Mouse (Mus musculus) kidney, postnatal 14 days (tissue): ENCODE results near the gene Krt222.

Experiments used
- DNase-seq: peaks from one replicate; pipeline ENCODE4 v3.0.0; 2022; ENCODE audit warnings: mixed read lengths

Gene Krt222

GRCm38 (mm10) chr11:99231049-99231816, 12.7 kb downstream of the Krt222 start:
- DNase-seq = no peak

DNA sequence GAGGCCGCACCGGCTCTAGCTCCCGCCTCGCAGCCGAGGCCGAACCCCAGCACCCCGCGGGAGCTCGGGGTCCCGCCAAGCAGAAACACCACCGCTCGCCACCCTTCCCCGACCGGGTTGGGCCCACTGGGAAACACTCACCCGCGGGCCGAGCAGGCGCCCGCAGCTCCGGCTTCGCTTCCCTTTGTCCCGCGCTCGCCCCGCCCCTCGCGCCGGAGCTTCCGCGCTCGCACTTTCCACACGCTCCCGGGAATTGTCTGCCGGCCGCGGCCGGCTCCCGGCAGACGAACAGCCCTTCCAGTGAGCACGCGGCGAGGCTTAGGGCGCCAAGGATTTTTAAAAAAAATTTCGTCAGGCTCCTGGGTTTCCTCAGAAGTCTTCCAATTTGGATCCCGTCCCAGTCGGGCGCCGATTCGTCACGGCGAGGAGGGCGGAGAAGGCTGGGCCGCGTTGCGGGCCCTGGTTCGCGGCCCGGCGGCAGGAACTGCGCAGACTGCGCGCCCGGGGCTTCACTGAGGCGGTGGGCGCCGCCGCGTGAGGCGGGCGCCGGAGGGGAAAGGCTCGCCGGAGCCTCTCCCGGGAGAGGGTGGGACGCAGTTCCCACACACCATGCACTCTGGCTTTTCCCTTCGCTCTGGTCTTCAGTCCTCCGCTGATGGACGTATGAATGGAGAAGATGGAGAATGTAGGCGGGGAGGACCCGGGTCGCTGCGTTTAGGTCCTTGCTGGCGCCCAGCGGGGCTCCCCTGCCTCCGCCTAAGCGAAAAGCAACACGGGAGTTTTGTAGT, 13.4 kb downstream of the Krt222 start, which contains the start of gene Smarce1:
TSS of gene Smarce1 (minus strand) at position 757 of the 788 bp plus-strand sequence.
- DNase-seq = peak; percentile 86

DNA sequence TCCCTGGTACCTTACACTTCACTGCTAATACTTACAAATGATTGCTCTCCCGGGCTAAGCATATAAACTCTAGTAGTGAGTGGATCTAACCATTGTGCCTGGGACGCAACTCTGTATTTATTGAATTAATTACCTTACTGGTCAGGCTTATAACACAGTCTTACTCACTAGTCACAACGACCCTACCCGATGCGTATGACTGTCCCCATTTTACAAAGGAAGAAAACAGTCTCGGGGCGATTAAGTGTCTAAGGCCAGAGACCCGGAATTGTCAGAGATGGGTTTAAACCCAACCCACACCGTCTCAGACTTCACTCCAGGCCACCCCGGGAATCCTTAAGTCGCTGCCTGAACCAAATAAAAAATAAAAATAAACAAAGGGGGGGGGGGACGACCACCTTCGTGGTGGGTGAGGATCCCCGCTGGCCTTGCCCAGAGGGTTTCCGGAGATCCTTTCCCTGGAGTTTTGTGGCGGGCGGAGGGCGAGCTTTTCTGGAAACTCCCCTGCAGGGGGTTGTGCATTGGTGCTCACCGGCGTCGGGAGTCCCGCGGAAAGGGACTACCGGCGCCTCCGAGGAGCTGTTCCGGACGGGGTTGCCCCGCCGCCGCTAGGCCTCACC, 14.1 kb downstream of the Krt222 start:
- DNase-seq = no peak

GRCm38 (mm10) chr11:99226298-99226697, 17.6 kb downstream of the Krt222 start:
- DNase-seq = no peak

DNA sequence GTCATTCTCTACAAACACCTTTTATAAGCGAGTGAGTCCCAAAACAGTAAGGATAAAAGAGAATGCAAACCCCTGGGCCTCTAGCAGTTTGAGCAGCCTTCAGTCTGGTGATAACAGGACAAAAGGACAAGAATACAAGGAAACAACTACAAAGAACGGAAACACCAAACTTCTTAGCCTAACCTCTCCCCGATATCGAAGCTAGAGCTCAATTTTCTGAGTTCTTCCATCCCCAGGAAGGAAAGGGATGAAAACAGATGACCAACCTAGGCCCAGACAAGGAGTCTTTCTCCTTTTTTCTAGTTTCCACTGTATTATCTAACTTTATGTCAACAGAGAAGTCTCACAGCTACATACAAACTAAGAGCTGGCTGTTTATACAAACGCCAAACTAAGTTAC, 20.6 kb downstream of the Krt222 start:
- no peak for DNase-seq

GRCm38 (mm10) chr11:99221811-99222210, 22.1 kb downstream of the Krt222 start:
- DNase-seq = peak; percentile 14

- DNase-seq = no peak
Observed at GRCm38 (mm10) chr11:99217248-99217986, 26.5 kb downstream of the Krt222 start.

GRCm38 (mm10) chr11:99216181-99216580, 27.7 kb downstream of the Krt222 start:
- no peak for DNase-seq

DNA sequence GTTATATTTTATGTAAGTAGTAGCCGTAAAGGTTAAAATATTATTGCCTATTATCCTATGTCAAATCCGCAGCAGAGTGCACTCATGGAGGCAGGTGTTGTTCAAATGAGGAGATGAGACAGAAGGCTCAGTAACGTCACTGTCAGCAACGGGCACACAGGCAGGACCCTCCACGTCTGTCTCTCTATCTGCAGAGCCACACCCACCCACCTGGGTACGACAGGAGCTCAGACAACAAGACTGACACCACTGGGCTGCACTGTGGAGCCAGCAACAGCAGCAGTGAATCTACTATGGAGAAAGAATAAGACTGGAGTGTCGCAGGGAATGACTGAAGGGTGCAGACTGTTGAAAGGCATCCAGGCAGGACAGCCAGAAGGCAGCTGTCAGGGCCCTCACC, 31.2 kb downstream of the Krt222 start:
- no peak for DNase-seq

- DNase-seq = no peak
Observed at GRCm38 (mm10) chr11:99211964-99212363, 31.9 kb downstream of the Krt222 start.

GRCm38 (mm10) chr11:99208105-99208669, 35.7 kb downstream of the Krt222 start:
- no peak for DNase-seq

DNA sequence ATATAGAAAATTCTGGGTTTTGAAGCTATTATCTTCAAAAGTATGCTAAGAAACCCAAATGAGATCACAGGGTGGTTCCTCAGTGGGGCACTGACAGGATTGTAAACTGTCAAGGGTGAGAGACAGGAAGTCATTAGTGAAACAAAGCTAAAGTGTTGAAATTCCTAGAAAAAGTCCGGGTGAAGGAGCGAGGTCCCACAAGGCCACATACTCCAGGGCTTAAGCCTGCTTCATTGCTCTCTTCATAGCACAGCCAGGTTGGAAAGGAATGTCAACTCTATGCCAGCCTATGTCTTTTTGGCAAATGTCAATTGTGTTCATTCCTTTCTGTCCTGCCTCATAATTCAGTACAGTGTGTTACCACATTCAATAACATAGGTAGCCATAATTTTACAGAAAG, 36.4 kb downstream of the Krt222 start:
- DNase-seq = no peak

DNA sequence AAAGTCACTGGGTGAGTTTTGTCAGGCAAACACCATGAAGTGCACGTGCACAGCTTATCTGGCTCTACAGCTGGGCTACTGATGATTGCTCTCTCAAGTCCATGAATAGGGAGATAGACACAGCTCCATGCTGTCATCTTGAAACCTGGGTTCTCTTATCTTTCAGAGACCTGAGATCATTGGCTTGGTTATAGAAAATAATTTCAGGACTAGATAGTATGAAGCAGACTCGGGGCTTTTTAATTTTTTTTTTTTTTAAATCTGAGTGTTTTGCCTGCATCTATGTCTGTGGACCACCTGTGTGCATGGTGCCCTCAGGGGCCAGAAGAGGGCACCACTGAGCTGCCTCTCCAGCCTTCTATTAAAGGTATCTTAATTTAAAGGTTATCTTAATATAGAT, 36.9 kb downstream of the Krt222 start:
- DNase-seq = peak; percentile 16

GRCm38 (mm10) chr11:99189154-99189582, 54.7 kb downstream of the Krt222 start:
- peak; percentile 58 for DNase-seq

GRCm38 (mm10) chr11:99187348-99187747, 56.5 kb downstream of the Krt222 start:
- no peak for DNase-seq

DNA sequence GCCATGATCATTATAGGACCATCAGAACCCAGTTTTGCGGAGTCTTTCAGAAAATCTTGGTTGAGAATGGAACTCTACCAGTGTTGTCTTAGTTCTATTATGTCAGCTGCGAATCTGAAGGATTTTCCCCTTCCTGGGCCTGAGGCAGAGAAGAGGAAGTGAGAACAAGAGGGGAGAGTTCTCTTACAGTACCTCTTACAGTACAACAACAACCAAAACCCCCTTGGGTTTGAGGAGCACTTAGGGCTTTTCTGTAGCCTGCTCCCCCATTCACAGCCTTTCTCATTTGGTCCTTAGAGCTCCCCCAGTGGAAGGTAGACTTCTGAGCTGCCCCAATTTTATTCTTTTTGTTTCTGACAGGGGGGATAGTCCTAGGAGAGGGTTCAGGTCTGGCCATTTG, 57.0 kb downstream of the Krt222 start:
- DNase-seq = no peak
